Mouse (Mus musculus) forebrain, embryonic 16.5 days (tissue): ENCODE measurements around the gene Tekt3. TPM values are rescaled to one million over a fixed set of nuclear protein-coding genes. Genes with fewer than 3 reads are reported as not detected.

ENCODE experiments used
- polyA plus RNA-seq: library from polyadenylated mRNA; unstranded; fragments of >200 nt; fragmentation: Nextera tagmentation; extraction: Ambion mirVana; gene quantifications from 2 replicates; pipeline ENCODE4 v1.2.1, GENCODE M21; 2015

Tekt3 gene
- polyA plus RNA-seq, 1 experiment from 2014 or later, result not detected

Other genes starting within 250 kb of the Tekt3 start
- gene Trim16, start 241.4 kb upstream of the Tekt3 start, polyA plus RNA-seq, result 4.8 and 5.8 TPM in 2 replicates
- 0.21 and 0.25 TPM in 2 replicates for gene Fbxw10, start 214.6 kb upstream of the Tekt3 start, polyA plus RNA-seq
- gene Tvp23b, start 182.2 kb upstream of the Tekt3 start, polyA plus RNA-seq, result 55.0 and 64.9 TPM in 2 replicates
- gene Cdrt4, start 110.5 kb upstream of the Tekt3 start, polyA plus RNA-seq, result 0.36 TPM in 1 of 2 replicates, not detected in the other
- gene Pmp22, start 67.3 kb downstream of the Tekt3 start, polyA plus RNA-seq, result 24.3 and 37.4 TPM in 2 replicates